Mouse (Mus musculus): ENCODE data around the gene Ufd1.
A peak's percentile ranks its signal among the peaks of the same experiment; 100 is the strongest.
"Not testable (repeated sequence)": the region's sequence is repeated elsewhere in the genome, so short reads cannot be mapped to it uniquely, and the experiment has no call there.

Ufd1 gene

GRCm38 (mm10) chr16:18809001-18809400 is 2.6 kb upstream of the Ufd1 start:
- no peak for DNase-seq (ENCODE audit: low spot score in 2 of 2)

GRCm38 (mm10) chr16:18811032-18811431 is 547 bp upstream of the Ufd1 start:
- DNase-seq (ENCODE audit: low spot score in 2 of 2) = no peak

- no peak for DNase-seq (ENCODE audit: low spot score in 2 of 2)
These were observed 869 bp downstream of the Ufd1 start for GRCm38 (mm10) chr16:18812385-18812910.

DNA sequence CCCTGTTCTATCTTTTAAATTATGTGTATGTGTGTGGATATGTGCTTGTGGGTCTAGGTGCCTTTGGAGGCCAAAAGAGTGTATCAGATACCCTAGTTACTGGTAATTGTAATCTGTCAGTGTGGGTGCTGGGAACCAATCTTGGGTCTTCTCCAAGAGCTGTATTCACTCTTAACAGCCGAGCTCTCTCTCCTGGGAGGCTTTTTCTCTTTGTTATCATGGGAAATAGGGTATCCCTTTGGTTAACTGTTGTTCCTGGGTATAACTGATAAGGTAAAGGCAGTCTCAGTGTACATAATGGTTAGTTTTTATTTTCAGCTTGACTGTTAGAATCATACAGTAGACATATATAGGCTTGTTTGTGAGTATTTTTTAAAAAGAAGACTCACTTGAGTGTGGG is 10.8 kb downstream of the Ufd1 start:
- DNase-seq (ENCODE audit: low spot score in 2 of 2) = no peak

- no peak for DNase-seq (ENCODE audit: low spot score in 2 of 2)
These were observed 11.3 kb downstream of the Ufd1 start for GRCm38 (mm10) chr16:18822925-18823324.

- no peak for DNase-seq (ENCODE audit: low spot score in 2 of 2)
These were observed 17.1 kb downstream of the Ufd1 start for GRCm38 (mm10) chr16:18828630-18829029.

DNA sequence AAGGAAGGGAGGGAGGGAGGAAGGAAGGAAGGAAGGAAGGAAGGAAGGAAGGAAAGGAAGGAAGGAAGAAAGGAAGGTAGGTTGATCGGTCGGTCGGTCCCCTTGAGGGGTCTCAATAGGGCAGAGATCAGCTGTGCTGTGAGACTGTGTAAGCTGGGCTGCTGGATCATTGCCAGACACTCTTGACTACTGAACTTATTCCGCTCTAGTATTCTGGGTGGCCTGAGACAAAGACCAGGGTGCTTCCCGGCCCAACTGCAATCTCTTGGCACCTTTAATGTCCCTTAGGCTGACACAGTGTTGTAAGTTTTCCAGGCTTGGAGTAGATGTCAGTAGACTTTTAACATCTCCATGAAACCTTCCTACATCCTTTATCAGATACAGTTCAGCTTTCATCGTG is 17.5 kb downstream of the Ufd1 start:
- DNase-seq (ENCODE audit: low spot score in 2 of 2) = no peak

DNA sequence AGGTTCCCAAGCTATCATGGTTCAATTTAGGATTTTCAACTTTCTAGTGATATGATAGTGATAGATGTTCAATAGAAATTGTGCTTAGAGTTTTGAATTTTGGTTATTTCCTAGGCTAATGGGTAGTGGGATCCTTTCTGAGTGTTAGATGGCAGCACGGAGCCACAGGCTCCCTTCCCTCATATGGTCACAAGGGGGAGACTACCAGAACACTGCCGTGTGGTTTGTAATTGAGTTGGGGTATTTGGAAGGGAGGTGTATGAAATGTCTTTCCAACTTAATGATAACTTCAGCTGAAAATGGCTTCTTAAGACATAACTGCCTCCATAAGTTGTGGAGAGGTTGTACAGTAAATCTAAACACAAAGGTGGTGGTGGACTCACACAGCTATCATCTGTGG is 21.9 kb downstream of the Ufd1 start:
- no peak for DNase-seq (ENCODE audit: low spot score in 2 of 2)

DNA sequence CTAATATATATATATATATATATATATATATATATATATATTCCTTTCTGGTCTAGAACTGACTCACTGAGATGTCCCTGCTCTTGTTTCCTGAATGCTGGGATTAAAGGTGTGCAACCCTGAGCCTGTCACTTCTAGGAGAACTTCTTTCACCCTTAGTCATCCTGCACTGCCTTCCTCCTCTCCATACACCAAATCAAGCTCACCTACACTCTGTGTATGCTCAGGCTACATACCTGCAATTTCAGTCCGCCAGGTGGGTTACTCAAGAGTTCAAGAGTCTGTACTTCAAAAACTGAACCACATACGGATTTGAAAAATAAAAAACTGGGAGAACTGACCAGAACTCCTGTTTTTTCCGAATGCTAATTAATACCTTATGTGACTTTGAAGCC is 24.5 kb downstream of the Ufd1 start:
- no peak for DNase-seq (ENCODE audit: low spot score in 2 of 2)

GRCm38 (mm10) chr16:18836468-18837208 is 25.1 kb downstream of the Ufd1 start, which contains the start of the genes 2510002D24Rik and Gm28539:
Gene 2510002D24Rik (plus strand): TSS chr16:18836578.
Gene Gm28539 (plus strand): TSS chr16:18836584.
- DNase-seq (ENCODE audit: low spot score in 2 of 2) = peak; percentile 81 to 88

DNA sequence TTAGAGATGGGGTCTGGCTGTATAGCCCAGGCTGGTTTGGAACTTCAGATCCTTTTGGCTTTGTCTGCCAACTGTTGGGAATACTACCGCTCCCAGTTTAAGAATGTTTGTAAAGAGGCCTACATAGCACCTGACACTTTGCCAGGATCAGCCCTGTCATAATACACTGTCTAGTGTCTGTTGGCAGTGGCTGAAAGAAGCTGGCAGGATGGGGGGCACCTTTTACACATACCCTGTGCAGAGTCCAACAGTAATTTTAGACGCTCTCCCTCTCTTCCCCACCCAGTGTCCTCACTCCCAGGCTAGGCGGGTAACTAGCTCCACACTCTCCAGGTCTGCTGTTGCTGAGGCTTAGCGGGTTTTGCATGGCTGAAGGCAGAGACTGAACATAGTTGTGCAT is 26.8 kb downstream of the Ufd1 start:
- DNase-seq (ENCODE audit: low spot score in 2 of 2) = no peak

DNA sequence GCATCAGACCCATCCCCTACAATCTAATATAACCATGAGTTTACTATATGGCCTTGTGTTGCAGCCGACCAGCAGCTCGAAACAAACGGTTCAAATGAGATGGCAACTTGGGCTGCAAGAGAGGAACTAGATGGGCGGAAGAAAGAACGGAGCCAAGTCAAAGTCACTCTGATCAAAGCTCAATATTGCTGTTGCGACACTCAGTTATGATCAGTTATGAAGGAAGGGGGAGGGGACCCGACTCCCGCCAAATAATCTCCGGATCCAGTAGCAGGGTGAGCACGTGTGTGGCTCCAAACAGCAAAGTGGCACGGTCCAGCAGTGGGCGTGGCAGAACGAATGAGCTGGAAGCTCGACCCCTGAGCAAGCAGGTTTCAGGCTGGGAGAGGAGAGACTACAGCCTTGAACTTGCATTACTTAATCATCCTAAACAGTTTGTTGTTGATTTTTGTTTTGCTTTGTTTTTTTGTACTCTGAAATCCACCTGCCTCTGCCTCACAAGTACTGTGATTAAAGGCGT is 34.8 kb downstream of the Ufd1 start:
- no peak for DNase-seq (ENCODE audit: low spot score in 2 of 2)

GRCm38 (mm10) chr16:18849521-18850190 is 38.1 kb downstream of the Ufd1 start:
- DNase-seq (ENCODE audit: low spot score in 2 of 2) = not testable (repeated sequence)

DNA sequence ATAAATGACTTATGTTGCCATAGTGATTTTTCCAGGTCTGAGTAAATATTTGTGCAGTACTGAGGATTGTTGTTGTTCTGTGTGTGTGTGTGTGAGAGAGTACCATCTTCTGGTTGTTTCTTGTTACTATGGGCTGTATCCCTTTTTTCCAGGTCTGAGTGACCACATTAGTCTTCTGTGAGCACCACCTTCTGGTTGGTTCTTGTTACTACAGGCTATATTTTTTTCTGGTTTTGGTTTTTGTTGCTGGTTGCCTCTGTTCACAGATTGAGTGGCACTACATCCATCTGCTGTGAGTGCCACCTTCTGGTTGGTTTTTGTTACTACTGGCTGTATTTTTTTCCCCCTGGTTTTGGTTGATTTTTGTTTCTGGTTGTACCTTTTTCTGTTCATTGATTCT is 47.0 kb downstream of the Ufd1 start:
- no peak for DNase-seq (ENCODE audit: low spot score in 2 of 2)

DNA sequence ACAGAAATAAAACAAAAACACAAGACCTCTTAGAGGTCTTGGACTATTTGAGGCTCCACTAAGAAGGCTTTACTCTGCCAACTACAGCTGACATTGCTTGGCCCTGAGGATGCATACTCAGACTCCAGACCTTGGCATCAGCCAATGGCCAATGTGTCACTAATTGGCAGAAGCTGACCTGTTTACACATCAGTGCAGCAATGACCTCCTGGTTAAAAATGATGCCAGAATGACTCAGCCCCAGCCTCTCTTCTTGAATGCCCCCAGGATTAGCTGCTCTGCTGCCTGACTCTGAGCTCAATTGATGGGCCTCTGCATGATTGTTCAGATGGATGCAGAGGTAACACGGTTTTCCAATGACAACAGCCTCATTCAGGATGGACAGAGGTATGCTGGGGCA is 48.6 kb downstream of the Ufd1 start:
- DNase-seq (ENCODE audit: low spot score in 2 of 2) = no peak

DNA sequence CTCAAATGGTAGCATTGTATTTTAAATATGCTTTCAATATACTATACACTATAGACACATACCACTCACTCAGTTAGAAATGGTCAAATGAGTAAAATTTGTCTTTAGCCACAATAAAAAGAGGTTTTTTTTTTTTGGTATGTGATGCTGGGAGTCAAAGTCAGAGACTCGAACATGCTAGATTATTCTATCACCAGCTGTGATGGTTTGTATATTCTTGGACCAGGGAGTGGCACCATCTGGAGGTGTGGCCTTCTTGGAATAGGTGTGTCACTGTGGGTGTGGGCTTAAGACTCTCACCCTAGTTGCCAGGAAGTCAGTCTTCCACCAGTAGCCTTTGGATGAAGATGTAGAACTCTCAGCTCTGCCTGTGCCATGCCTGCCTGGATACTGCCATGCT is 58.9 kb downstream of the Ufd1 start:
- not testable (repeated sequence) for DNase-seq (ENCODE audit: low spot score in 2 of 2)

DNA sequence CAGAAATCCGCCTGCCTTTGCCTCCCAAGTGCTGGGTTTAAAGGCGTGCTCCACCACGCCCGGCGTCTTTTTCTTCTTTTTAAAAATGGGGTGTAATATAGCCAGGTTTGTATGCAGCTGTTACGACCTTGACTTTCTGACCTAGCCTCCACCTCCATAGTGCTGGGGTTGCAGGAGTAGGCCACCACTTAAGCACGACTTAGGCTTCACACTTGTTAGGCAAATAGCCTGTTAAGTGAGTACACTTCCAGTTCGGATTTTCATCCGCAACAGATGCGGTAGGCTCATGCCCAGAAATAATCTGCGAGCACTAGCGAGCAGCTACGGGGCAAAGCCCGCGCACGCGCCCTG is 64.5 kb downstream of the Ufd1 start:
- no peak for DNase-seq (ENCODE audit: low spot score in 2 of 2)

DNA sequence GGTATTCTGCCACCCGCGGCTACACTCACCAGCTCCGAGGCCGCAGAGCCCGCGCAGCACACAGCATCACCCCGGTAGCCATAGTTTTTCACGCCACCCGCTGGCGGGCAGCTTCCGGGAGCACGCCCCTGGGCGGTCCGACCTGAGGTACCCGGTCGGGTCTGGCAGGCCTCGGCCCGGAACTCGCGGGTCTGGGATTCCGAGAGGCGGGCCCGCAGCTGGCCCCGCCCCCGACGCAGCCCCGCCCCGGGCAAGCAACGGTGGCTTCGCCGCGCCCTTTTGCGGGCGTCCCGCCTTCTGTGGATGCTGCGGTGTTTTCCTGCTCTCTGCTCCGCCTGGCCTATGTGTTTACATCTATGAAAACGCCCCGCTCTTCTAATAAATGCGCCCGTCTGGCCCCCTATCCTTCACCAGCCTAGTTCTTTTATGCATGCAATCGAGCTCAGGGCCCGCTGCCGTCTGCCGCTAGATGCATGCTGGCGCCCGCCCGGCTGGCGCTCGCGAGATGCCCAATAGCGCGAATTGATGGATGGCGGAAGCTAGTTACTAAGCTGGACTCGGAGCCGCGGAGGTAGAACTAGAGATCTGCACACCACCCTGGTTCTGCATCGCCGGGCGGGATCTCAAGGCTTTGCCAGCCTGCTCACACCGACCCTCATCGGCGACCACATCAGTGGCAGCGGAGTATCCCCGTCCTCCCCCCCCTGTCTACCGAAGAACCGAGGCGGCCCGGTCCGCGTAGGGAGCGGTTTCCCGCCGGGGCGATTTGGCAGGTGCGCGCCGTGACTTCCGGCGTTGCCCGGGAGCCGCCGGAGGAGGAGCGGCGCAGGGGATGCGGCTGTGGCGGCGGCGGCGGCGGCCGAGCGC is 65.1 kb downstream of the Ufd1 start, which contains the start of the genes Mrpl40 and Hira:
Mrpl40 (minus strand) TSS at position 421 of the 867 bp plus-strand sequence.
Hira (plus strand) TSS at position 596 of the 867 bp plus-strand sequence.
- peak; percentile 90 to 93 for DNase-seq (ENCODE audit: low spot score in 2 of 2)

DNA sequence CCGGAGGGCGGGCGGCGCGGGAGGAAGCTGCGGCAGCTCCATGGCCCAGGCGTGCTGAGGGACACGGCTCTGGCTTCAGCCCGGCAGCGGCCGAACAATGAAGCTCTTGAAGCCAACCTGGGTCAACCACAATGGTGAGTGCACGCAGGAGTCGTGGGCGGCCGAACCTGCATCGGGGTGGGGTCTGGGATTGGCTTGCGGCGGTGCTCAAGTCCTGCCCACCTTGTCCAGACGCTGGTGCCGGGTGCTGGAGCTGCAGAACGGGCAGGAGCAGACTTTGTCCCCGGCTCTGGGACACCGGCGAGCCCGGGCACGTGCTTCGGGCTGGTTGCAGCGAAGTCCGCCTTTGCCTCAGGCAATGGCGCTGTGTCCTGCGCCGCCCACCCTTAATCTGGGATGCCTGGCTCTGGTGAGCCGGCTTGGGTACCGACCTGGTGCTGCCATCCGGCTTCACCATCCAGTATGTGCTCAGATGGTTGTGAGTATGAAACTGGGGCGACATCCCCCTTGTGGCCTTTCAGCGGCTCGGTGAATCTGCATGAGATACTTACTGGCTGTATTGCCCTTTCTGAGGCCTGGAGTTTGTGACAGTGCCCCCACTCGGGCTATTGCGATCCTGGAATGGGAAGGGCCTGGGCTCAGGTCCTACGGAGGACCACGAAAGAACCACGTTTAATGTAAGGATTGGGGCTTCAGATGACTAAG is 66.0 kb downstream of the Ufd1 start:
- DNase-seq (ENCODE audit: low spot score in 2 of 2) = peak; percentile 25 to 50

DNA sequence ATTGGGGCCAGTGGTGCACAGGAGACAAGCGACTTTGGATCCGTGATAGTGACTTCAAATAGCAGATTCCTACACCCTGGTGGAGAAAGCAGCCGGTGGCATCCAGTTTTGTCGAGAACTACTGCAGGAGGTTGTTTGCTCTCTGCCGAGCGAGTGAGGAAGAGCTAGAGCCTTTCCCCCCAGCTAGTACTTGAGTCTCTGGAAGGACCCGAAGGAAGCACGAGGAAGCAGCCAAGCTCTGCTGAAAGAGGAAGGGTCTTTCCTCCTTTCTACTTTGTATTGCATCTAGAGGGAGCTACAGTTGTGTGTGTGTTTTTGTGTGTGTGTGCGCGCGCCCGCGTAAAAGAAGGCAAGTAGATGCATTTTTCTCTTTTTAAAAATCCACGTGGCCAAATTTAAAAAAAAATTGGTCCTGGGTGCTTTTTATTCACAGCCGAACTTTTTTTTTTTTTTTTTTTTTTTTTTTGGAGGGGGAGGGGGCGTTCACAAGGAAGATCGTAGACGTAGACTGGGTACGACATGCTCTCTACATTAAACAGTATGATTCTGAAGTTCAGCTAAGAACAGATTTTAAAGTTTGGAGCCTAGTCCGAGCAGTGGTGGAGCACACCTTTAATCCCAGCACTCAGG is 66.6 kb downstream of the Ufd1 start:
- no peak for DNase-seq (ENCODE audit: low spot score in 2 of 2)

DNA sequence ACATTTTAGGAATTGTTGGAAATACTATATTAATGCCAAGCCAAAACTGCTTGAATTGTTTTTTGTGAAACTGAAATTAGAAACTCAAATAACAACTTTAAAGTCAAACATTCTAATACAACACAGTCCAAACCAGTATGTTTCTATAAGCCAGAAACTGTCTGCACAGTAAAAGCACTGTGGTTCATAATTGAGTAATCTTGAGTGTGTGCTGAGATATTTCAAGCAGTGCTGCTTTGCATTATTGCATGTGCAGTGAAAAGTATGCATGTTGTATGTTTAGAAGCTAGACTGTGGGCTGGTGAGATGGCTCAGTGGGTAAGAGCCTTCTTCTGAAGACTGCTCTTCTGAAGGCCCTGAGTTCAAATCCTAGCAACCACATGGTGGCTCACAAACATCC is 72.5 kb downstream of the Ufd1 start:
- no peak for DNase-seq (ENCODE audit: low spot score in 2 of 2)
